Mouse (Mus musculus): ENCODE results near the gene Olfr524. TPM values are rescaled to one million over a fixed set of nuclear protein-coding genes. Genes with fewer than 3 reads are reported as not detected.

Gene Olfr524
- total RNA-seq (2021) = not detected in 2 replicates
- long read RNA-seq, experiment 1 = 0 reads
- long read RNA-seq, experiment 2 = 0 reads

DNA sequence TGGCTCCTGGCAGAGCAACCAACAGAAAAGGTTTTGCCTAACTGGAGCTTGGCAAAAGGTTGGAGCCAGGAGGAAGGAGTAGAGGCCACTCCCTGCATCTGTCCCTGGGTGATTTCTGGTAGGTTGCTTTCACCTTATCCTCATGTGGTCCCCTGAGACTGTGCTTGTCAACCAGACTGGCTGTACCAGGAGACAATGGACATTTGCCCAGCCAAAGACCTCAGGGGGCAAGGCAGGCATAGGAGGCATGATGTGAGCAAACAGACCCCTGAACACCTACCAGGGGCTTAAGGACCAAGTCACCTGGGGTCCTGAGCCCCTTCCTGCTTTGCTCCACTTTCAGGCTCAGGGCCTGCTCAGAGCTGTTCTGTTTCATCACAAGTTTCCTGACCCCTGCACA is at the start of gene Olfr524:
Olfr524 (minus strand) TSS at position 101 of the 400 bp plus-strand sequence.
- DNase-seq = no peak

- DNase-seq = no peak
Observed at GRCm38 (mm10) chr7:140253780-140254299, 48.1 kb upstream of the Olfr524 start.

DNA sequence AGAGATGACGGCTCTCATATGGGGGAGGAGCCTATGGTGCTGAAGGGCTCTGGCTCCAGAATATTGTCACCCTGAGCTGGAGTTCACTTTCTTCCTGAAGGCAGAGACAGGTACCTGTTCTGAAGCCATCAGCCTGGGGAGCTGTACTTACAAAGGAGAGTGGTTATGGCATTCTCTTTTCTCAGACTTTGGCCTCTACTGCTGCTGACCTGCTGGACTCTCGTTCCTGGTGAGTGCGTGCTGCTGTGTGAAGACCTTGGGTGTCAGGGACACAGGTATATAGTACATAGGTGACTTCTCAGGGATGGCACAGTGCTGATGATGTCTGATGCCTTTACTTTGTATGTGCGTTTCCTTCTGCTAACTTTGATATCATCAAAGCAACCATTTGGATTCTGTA is 41.5 kb upstream of the Olfr524 start, which contains the start of gene 5830411N06Rik:
5830411N06Rik (plus strand) TSS at position 69 of the 400 bp plus-strand sequence.
- DNase-seq = no peak

DNA sequence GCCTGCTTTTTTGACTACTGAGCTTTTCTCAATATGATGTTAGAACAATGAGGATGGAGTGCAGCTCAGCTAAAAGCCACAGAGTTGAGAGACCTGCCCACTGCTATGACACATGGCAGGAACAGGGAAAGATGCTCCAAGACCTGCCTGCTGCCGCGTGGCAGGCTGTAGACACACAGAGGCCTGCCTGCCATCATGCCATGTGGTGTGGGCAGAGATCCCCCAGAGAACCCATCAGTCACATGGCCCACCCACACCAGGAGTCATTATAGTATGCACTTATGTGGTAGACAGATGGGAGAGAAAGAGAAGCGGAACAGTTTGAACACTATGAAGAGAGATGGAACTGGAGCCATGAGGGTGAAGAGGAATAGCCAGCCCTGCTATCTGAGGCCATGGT is 27.9 kb upstream of the Olfr524 start:
- DNase-seq = no peak

- DNase-seq = no peak
Observed at GRCm38 (mm10) chr7:140231026-140231425, 25.3 kb upstream of the Olfr524 start.

- DNase-seq = peak; percentile 66
Observed at GRCm38 (mm10) chr7:140228476-140228875, 22.7 kb upstream of the Olfr524 start.

DNA sequence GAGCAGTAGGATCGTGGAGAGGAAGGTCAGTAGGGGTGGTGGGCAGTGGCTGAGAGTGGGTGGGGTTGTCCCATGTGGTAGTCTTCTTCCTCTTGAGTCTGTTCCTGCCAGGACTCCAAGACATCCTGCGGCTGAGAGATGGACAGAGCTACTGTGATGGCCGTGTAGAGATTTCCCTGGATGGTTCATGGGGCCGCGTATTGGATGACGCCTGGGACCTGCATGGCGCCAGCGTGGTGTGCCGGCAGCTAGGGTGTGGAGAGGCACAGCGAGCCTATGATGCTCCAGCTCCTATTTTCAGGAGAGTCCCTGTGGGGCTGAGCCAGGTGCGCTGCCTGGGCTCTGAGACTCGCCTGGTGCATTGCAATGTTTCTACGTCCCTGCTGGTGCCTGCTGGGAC is 18.4 kb upstream of the Olfr524 start:
- DNase-seq = no peak

DNA sequence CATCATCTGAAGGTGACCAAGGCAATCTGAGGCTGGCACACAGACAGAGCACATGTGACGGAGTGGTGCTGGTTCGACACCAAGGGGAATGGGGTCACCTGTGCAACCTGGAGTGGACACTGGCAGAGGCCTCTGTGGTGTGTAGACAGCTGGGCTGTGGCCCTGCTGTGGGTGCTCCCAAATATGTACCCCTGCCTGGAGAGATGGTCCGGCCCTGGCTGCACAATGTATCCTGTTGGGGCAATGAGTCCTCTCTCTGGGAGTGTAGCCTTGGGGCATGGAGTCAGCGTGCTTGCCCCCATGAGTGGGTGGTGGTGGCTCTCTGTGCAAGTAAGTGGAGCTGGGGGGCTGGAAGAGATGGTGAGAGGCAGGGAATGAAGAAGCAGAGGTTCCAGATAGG is 14.6 kb upstream of the Olfr524 start:
- DNase-seq = no peak

DNA sequence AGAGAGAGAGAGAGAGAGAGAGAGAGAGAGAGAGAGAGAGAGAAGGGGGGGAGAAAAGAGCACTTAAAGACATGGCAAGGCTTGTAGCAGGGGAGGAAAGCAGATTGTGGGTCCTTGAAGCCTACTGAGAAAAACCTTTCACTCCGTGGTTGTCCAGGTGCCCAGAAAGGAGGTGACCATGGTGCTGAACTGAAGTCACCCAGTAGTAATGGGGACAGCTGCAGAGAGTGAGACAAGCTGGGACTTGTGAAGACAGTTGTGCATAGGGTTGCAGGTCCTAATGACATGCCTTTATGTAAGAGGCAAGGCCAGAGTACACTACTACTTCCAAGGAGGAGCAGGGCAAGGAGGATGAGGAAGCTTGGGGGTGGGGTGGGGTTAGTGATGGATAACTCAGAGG is 13.5 kb upstream of the Olfr524 start:
- peak; percentile 36 for DNase-seq

- no peak for DNase-seq
Observed at GRCm38 (mm10) chr7:140217967-140218366, 12.2 kb upstream of the Olfr524 start, which contains the start of gene Cd163l1. Cd163l1 (plus strand) TSS chr7:140218267.

- DNase-seq = no peak
Observed at GRCm38 (mm10) chr7:140213841-140214240, 8.1 kb upstream of the Olfr524 start.

GRCm38 (mm10) chr7:140208677-140209076 is 2.9 kb upstream of the Olfr524 start:
- peak; percentile 9 for DNase-seq

- no peak for DNase-seq
Observed at GRCm38 (mm10) chr7:140208153-140208552, 2.4 kb upstream of the Olfr524 start.

DNA sequence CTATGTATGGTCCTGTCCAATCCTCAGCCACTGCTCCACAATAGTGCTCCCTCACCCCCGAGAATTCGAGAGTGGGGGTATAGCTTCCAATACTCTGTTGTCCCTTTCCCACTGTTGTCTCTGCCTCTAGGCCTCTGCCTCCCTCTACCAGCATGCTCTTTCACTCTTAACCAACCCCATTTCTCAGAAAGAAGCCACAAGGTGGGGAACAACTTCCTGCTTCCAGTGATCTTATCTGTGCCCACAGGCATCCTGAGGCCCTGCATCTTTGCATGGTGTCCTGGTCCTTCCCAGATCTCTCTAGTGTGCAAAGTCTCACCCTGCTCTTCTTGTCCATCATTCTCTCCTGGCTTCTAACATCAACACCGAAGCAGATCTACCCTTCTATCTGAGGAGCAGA is 1.1 kb upstream of the Olfr524 start:
- no peak for DNase-seq

GRCm38 (mm10) chr7:140201090-140201489 is 4.7 kb downstream of the Olfr524 start:
- DNase-seq = no peak

GRCm38 (mm10) chr7:140196002-140196401 is 9.8 kb downstream of the Olfr524 start:
- DNase-seq = no peak

GRCm38 (mm10) chr7:140194031-140194430 is 11.7 kb downstream of the Olfr524 start:
- no peak for DNase-seq

- DNase-seq = no peak
Observed at GRCm38 (mm10) chr7:140192851-140193250, 12.9 kb downstream of the Olfr524 start.

- DNase-seq = no peak
Observed at GRCm38 (mm10) chr7:140192445-140192844, 13.3 kb downstream of the Olfr524 start.

GRCm38 (mm10) chr7:140190435-140190834 is 15.3 kb downstream of the Olfr524 start:
- no peak for DNase-seq

DNA sequence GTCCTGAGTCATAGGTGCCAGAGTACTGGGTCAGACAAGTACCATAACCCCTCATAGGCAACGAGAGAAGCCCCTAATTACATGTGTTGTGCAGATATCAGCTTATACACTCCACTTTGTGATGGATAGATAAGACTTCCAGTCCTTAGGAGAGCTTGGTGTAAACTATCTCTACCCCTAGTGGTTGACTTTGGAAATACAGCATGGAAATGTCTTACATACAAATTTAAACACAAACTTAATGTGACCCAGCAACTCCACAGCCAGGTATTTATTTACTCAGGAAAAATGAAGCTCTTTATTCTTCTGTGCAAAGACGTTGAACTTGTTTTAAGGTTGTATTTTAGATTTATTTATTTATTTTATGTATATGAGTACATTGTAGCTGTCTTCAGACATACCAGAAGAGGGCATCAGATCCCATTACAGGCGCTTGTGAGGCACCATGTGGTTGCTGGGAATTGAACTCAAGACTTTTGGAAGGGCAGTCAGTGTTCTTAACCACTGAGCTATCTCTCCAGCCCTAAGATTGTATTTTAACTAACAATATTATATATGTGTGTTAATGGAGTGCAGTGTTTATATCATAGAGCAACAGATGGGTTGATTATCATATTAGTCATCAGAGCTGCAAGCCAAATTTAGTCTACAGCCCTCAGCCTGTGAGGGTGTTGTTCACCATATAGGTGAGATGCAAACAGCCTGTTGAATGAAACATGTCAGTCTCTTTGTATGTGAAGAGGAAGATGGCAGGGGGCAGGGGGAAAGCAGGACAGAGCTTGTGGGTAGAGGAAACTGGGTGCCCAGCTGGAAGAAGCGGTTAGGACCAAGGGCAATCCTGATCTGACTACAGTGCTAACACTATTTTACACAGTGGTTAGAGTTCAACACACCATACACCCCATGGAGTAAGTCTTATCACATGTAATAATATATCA is 17.1 kb downstream of the Olfr524 start:
- DNase-seq = no peak

DNA sequence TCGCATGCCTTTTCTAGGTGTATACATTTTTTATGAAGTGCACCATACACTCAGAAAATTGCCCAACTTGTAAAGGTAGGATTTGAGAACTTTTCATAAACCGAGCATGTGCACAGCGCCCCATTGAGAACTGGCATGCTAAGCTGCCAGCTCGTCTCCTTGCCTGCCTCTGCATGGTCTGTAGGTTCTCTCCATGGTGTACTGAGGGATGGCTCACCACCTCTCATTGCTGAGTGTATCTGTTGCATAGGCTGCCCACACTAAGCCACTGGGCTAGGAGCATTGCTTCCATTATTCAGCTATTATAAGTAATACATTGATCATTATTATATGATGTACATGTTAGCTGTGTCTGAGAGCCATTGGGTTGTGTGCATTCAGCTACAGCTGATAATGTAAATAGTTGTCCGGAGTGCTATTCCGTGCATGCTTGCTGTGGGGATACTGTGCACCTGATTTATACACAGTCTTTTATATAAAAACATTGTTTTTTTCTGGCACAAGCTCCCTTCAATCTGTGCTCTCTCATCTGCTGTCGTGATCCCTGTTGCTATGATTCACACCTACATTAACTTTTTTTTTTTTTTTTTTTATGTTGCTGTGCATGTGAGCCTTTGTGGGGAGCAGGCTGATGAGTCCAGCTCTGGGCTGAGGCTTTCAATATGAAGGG is 17.9 kb downstream of the Olfr524 start:
- DNase-seq = no peak

All from adrenal gland, postnatal 14 days (tissue).